ENCODE assay signal across 8 mouse cellular contexts in the genomic region with DNA sequence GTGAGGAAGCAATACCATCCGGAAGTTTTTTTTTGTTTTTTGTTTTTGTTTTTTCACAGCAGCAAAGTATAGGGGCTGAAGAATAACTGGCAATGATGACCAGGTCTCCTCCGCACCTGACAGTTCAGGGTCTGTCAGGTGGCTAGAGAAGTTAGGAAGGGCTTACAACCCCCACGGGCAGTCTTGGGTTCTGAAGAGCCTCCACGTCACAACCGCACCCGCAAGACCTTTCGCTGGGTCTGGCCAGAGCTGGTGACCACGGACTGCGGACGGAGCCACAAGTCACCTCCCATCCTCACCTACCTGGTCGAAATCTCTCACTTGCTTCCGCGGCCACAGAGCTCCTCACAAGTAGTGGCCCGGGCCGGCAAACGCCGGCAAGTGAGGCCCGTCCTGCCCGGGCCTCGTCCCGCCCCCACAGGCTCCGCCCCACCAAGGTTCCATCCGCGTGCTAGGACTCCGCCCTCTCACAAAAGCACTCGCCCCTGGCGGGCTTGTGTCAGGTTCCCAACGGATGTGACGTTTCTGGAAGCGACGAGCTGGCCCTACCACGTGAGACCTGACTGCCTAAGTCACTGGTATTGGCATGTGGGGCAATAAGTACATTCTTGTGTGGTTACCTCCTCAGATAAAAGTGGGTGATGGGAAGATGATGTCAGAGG. TPM values are rescaled to one million over a fixed set of nuclear protein-coding genes. Genes with fewer than 3 reads are reported as not detected.
A peak's percentile ranks its signal among the peaks of the same experiment; 100 is the strongest.
DNase-seq lines count a peak whose midpoint lies in the region; ATAC-seq and TF ChIP-seq lines count a peak whose summit lies in the region.

TSS of gene Ubl4a (minus strand) at position 331 of the 662 bp plus-strand sequence.
TSS of gene Slc10a3 (minus strand) at position 462 of the 662 bp plus-strand sequence.

- 0 out of 2 replicates have a peak within 1 kb of the TSS, but pooled peaks have one; percentile 23 for H3K9ac ChIP-seq in embryonic facial prominence, embryonic 15.5 days
- peak within 1 kb of the TSS; percentile 80 for H3K9ac ChIP-seq in heart, adult 2 months (ENCODE audit: low read depth, low read length)
- H3K9ac ChIP-seq in limb, embryonic 12.5 days (replicated peaks), result peak within 1 kb of the TSS; percentile 50
- H3K9ac ChIP-seq in midbrain, embryonic 14.5 days (replicated peaks; ENCODE audit: low read length), result peak within 1 kb of the TSS; percentile 39

- H3K4me3 ChIP-seq in bone marrow, adult 2 months (replicated peaks; ENCODE audit: control insufficient read depth, low read depth, low read length), result peak within 1 kb of the TSS; percentile 99
- peak within 1 kb of the TSS; percentile 53 for H3K4me3 ChIP-seq in embryonic facial prominence, embryonic 15.5 days (replicated peaks)
- peak within 1 kb of the TSS; percentile 51 for H3K4me3 ChIP-seq in heart, adult 2 months
- peak within 1 kb of the TSS; percentile 48 for H3K4me3 ChIP-seq in limb, embryonic 12.5 days (replicated peaks)
- peak within 1 kb of the TSS; percentile 42 for H3K4me3 ChIP-seq in midbrain, embryonic 14.5 days (replicated peaks; ENCODE audit: low read depth, low read length)
- H3K4me3 ChIP-seq in spleen, adult 2 months (ENCODE audit: extremely low read depth, insufficient read depth, insufficient read length), result peak within 1 kb of the TSS; percentile 70

- DNase-seq in A20 (ENCODE audit: low read depth, low spot score), result peak; percentile 90
- peak; percentile 88 to 91 for DNase-seq in heart, adult 2 months
- peak; percentile 90 for DNase-seq in kidney, adult 8-10 months
- peak; percentile 89 for DNase-seq in midbrain, embryonic 14.5 days
- DNase-seq in spleen, adult 2 months (ENCODE audit: low read depth in 1 of 2, low spot score in 2 of 2), result peak; percentile 85 to 86

- TF ChIP-seq POLR2A in bone marrow, adult 2 months (IDR thresholded peaks at IDR 0.05; ENCODE audit: borderline replicate concordance, control insufficient read depth, low read depth, low read length), result peak; percentile 62; the same call in 1 of the 2 replicates
- TF ChIP-seq POLR2A in heart, adult 2 months (IDR thresholded peaks at IDR 0.05; ENCODE audit: insufficient read depth, low read depth, low read length), result peak; percentile 80
- TF ChIP-seq POLR2A in spleen, adult 2 months (IDR thresholded peaks at IDR 0.05; ENCODE audit: low read depth, low read length), result peak; percentile 51

- no peaks in the 10 kb centered on the region for H3K27me3 ChIP-seq in embryonic facial prominence, embryonic 15.5 days
- no peaks in the 10 kb centered on the region for H3K27me3 ChIP-seq in heart, adult 2 months (ENCODE audit: control insufficient read depth, insufficient read depth, low read length)
- H3K27me3 ChIP-seq in limb, embryonic 12.5 days, result no peaks in the 10 kb centered on the region
- H3K27me3 ChIP-seq in midbrain, embryonic 14.5 days (ENCODE audit: control insufficient read depth, insufficient read depth, low read length), result no peaks in the 10 kb centered on the region
- no peaks in the 10 kb centered on the region for H3K27me3 ChIP-seq in spleen, adult 2 months (ENCODE audit: control insufficient read depth, insufficient read depth, low read length)

- H3K9me3 ChIP-seq in embryonic facial prominence, embryonic 15.5 days (replicated peaks), result no peaks in the 10 kb centered on the region
- H3K9me3 ChIP-seq in limb, embryonic 12.5 days, result no peaks in the 10 kb centered on the region
- no peaks in the 10 kb centered on the region for H3K9me3 ChIP-seq in midbrain, embryonic 14.5 days (ENCODE audit: control insufficient read depth, low read length)

- peak; percentile 88 for ATAC-seq in embryonic facial prominence, embryonic 15.5 days (ENCODE audit: insufficient number of reproducible peaks, low FRiP score, low TSS enrichment, low read depth)
- peak; percentile 89 for ATAC-seq in limb, embryonic 12.5 days (ENCODE audit: insufficient number of reproducible peaks, insufficient read depth, low FRiP score, low TSS enrichment, low read depth)
- peak; percentile 85 for ATAC-seq in midbrain, embryonic 14.5 days (ENCODE audit: low FRiP score, low TSS enrichment)

- no peak for TF ChIP-seq CTCF in bone marrow, adult 2 months (IDR thresholded peaks at IDR 0.05; ENCODE audit: control insufficient read depth, insufficient read depth, low read length)
- 0 out of 2 replicates have a peak, but pooled peaks have one; percentile 5 for TF ChIP-seq CTCF in heart, adult 2 months (IDR thresholded peaks at IDR 0.05)
- TF ChIP-seq CTCF in spleen, adult 2 months (IDR thresholded peaks at IDR 0.05; ENCODE audit: extremely low read depth, insufficient read depth, insufficient read length, insufficient replicate concordance), result no peak

- peak within 1 kb of the TSS; percentile 74 for H3K27ac ChIP-seq in bone marrow, adult 2 months (ENCODE audit: control insufficient read depth, insufficient read depth, low read depth, low read length, poor library complexity)
- H3K27ac ChIP-seq in embryonic facial prominence, embryonic 15.5 days (replicated peaks), result no peak within 1 kb of the TSS
- H3K27ac ChIP-seq in heart, adult 2 months, result peak within 1 kb of the TSS; percentile 52; the same call in 1 of the 2 replicates
- H3K27ac ChIP-seq in limb, embryonic 12.5 days, result no peak within 1 kb of the TSS
- H3K27ac ChIP-seq in midbrain, embryonic 14.5 days (replicated peaks; ENCODE audit: low read depth, low read length), result no peak within 1 kb of the TSS
- H3K27ac ChIP-seq in spleen, adult 2 months (ENCODE audit: insufficient read depth, low read length), result peak within 1 kb of the TSS; percentile 52

- peak within 1 kb of the TSS; percentile 55 for H3K4me2 ChIP-seq in embryonic facial prominence, embryonic 15.5 days (replicated peaks)
- peak within 1 kb of the TSS; percentile 60 for H3K4me2 ChIP-seq in limb, embryonic 12.5 days
- H3K4me2 ChIP-seq in midbrain, embryonic 14.5 days (ENCODE audit: low read length), result peak within 1 kb of the TSS; percentile 63

- intact Hi-C loops in heart, adult 2 months (cut with DNase I), result loop anchor here (2.0 to 5.0 kb wide), 2 partner anchors 18 to 101 kb away; partner anchors contain the start of gene Rpl10

- H3K36me3 ChIP-seq in embryonic facial prominence, embryonic 15.5 days, result no peaks in the 10 kb centered on the region
- no peaks in the 10 kb centered on the region for H3K36me3 ChIP-seq in heart, adult 2 months (ENCODE audit: control insufficient read depth, insufficient read depth, low read length)
- peaks cover 9% of the 10 kb centered on the region; the same call in 1 of the 2 replicates for H3K36me3 ChIP-seq in limb, embryonic 12.5 days
- H3K36me3 ChIP-seq in midbrain, embryonic 14.5 days (ENCODE audit: control insufficient read depth, insufficient read depth, low read length), result no peaks in the 10 kb centered on the region
- no peaks in the 10 kb centered on the region; the same call in 1 of the 2 replicates for H3K36me3 ChIP-seq in spleen, adult 2 months (ENCODE audit: control insufficient read depth, insufficient read depth, low read length)

- H3K79me2 ChIP-seq in heart, adult 2 months (replicated peaks; ENCODE audit: control insufficient read depth, insufficient read depth, low read length), result no peaks in the 10 kb centered on the region

- 11% methylated on average over 32 of the region's 32 CpGs for WGBS in bone marrow, adult 2 months
- WGBS in embryonic facial prominence, embryonic 15.5 days, result 20% methylated on average over 32 of the region's 32 CpGs
- 18% methylated on average over 32 of the region's 32 CpGs for whole genome bisulfite sequencing in heart, adult 2 months
- 29% methylated on average over 32 of the region's 32 CpGs for whole genome bisulfite sequencing in limb, embryonic 12.5 days
- 30% methylated on average over 32 of the region's 32 CpGs for WGBS in midbrain, embryonic 14.5 days
- 33% methylated on average over 32 of the region's 32 CpGs for WGBS in spleen, adult 2 months

- 0 out of 2 replicates have a peak, but pooled peaks have one; percentile 56 for TF ChIP-seq EP300 in heart, adult 2 months (IDR thresholded peaks at IDR 0.05; ENCODE audit: insufficient read depth, low read depth, low read length)

- H3K4me1 ChIP-seq in bone marrow, adult 2 months (ENCODE audit: control insufficient read depth, insufficient read depth, low read length), result no peaks in the 10 kb centered on the region; the same call in 1 of the 2 replicates
- H3K4me1 ChIP-seq in embryonic facial prominence, embryonic 15.5 days, result no peaks in the 10 kb centered on the region
- H3K4me1 ChIP-seq in heart, adult 2 months (ENCODE audit: control insufficient read depth, insufficient read depth, low read length), result no peaks in the 10 kb centered on the region; the same call in 1 of the 2 replicates
- H3K4me1 ChIP-seq in limb, embryonic 12.5 days (replicated peaks), result no peaks in the 10 kb centered on the region
- no peaks in the 10 kb centered on the region for H3K4me1 ChIP-seq in midbrain, embryonic 14.5 days (ENCODE audit: control insufficient read depth, insufficient read depth, low read length)
- no peaks in the 10 kb centered on the region for H3K4me1 ChIP-seq in spleen, adult 2 months (ENCODE audit: control insufficient read depth, insufficient read depth, insufficient read length)

RNA-seq across cellular contexts. Expression of gene Ubl4a, which starts in this region (rescaled TPM):
- 27.2 and 35.6 TPM in 2 replicates for polyA plus RNA-seq in bone marrow, adult 2 months (2011; ENCODE audit: insufficient read depth, insufficient read length, low replicate concordance, missing spikeins)
- 76.4 and 78.5 TPM in 2 replicates for polyA plus RNA-seq in embryonic facial prominence, embryonic 15.5 days (2015; fragmentation: Nextera tagmentation; extraction: Ambion mirVana)
- 10 to 100 TPM; 68.5 to 79.2 TPM for total RNA-seq in heart, adult 2 months (2021)
- polyA plus RNA-seq in heart, adult 2 months (2012; rRNA removed), result 58.1 and 93.7 TPM in 2 replicates
- 57.1 and 59.8 TPM in 2 replicates for polyA plus RNA-seq in limb, embryonic 12.5 days (2016; fragmentation: Nextera tagmentation; extraction: Ambion mirVana)
- 66.8 and 76.0 TPM in 2 replicates for polyA plus RNA-seq in midbrain, embryonic 14.5 days (2014; fragmentation: Nextera tagmentation; extraction: Ambion mirVana)
- polyA plus RNA-seq in spleen, adult 2 months (2012; rRNA removed), result 24.1 and 24.5 TPM in 2 replicates

RNA-seq across cellular contexts. Expression of gene Slc10a3, which starts in this region (rescaled TPM):
- polyA plus RNA-seq in bone marrow, adult 2 months (2011; ENCODE audit: insufficient read depth, insufficient read length, low replicate concordance, missing spikeins), result 2.7 TPM in 2 replicates
- polyA plus RNA-seq in embryonic facial prominence, embryonic 15.5 days (2015; fragmentation: Nextera tagmentation; extraction: Ambion mirVana), result 20.9 and 23.4 TPM in 2 replicates
- 1 to 10 TPM; 5.1 to 5.8 TPM for total RNA-seq in heart, adult 2 months (2021)
- polyA plus RNA-seq in heart, adult 2 months (2012; rRNA removed), result 10.4 and 12.6 TPM in 2 replicates
- polyA plus RNA-seq in limb, embryonic 12.5 days (2016; fragmentation: Nextera tagmentation; extraction: Ambion mirVana), result 14.4 and 14.8 TPM in 2 replicates
- polyA plus RNA-seq in midbrain, embryonic 14.5 days (2014; fragmentation: Nextera tagmentation; extraction: Ambion mirVana), result 6.4 and 9.4 TPM in 2 replicates
- 14.0 and 15.0 TPM in 2 replicates for polyA plus RNA-seq in spleen, adult 2 months (2012; rRNA removed)

Comparison
In these comparisons a context has a peak if more than half of its experiments do, and no peak if none do; other contexts are left out.
1. H3K27ac ChIP-seq: peak in bone marrow, adult 2 months (single experiment), heart, adult 2 months (single experiment) and spleen, adult 2 months (single experiment); none in embryonic facial prominence, embryonic 15.5 days (single experiment), limb, embryonic 12.5 days (single experiment) and midbrain, embryonic 14.5 days (single experiment).
2. H3K4me3 ChIP-seq: peak in every context shown above with its lines; median percentile 99 in bone marrow, adult 2 months; 70 in spleen, adult 2 months; 53 in embryonic facial prominence, embryonic 15.5 days; 51 in heart, adult 2 months; 48 in limb, embryonic 12.5 days; 42 in midbrain, embryonic 14.5 days.
3. H3K9ac ChIP-seq: peak in every context shown above with its lines; median percentile 80 in heart, adult 2 months; 50 in limb, embryonic 12.5 days; 39 in midbrain, embryonic 14.5 days; 23 in embryonic facial prominence, embryonic 15.5 days.
4. Peak in every context shown above with its lines, with median percentiles within 50 percentile points of each other: DNase-seq, POLR2A ChIP-seq, ATAC-seq and H3K4me2 ChIP-seq.